Mouse (Mus musculus): ENCODE results near the gene Zkscan17.

Zkscan17 gene

DNA sequence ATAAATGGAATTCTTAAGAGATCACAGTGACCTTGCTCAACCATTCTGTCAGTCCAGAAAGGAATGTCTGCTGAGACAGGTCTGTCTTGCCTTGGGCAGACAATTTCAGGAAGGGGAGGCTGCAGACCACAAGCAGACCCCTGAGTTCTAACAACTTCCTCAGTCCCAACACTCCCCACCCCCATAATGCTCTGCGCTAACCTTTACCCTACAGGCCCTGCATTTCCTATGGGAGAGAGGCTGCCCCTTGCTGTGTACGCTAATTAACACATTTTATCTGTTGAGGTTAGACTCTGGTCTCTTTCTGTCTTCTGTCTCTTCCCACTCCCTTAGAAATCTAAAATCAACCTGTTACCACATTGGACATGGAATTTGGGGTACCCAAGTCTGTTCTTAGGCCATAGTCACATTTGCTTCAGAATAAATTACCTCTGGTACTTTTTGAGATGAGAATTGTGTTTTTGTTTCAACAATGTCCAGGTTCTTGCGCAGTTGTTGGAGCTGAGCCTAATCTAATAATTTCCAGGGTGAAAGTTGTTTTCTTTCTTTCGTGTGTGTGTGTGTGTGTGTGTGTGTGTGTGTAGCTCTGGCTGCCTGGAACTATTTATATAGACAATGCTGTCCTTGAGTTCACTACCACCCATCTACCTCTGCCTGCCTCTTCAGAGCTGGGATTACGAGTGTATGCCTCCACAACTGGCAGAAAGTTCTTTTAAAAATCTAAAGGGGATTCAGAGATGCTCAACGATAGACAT, 6.6 kb downstream of the Zkscan17 start:
- no peak for DNase-seq (ENCODE audit: extremely low read depth, low read depth)

DNA sequence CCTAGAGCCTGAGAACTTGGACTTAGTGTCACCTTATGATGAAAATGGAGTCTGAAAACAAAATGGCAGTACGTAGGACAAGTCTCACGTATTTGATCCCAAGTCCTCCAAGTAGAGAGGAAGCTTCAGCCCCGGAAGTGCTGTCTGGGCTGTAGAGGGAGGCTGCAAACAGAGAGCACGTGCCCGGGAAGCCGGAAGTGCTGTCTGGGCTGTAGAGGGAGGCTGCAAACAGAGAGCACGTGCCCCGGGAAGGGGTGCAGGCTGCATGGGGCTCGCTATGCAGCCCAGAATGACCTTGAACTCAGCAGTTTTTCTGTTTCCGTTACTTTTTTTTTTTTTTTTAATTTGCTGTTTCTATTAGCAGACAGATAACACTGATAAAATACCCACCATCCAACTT, 8.3 kb downstream of the Zkscan17 start:
- no peak for DNase-seq (ENCODE audit: extremely low read depth, low read depth)

DNA sequence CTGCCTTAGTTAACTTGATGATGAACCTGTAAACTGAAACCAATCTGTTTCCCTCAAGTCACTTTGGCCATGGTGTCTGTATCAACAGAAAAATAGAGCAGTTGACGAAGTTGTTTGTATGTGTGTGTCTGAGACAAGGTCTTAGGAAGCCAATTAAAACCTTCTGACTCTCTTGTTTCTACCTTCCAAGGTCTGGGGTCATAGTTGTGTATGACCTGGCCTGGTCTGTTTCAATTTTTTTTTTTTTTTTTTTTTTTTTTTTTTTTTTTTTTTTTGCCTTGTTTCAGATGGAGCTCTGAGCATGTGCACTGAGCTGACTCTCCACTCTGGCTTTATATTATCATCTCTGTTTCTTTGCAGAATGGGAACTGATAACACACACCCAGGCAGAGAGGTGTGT, 9.1 kb downstream of the Zkscan17 start:
- DNase-seq (ENCODE audit: extremely low read depth, low read depth), result no peak

DNA sequence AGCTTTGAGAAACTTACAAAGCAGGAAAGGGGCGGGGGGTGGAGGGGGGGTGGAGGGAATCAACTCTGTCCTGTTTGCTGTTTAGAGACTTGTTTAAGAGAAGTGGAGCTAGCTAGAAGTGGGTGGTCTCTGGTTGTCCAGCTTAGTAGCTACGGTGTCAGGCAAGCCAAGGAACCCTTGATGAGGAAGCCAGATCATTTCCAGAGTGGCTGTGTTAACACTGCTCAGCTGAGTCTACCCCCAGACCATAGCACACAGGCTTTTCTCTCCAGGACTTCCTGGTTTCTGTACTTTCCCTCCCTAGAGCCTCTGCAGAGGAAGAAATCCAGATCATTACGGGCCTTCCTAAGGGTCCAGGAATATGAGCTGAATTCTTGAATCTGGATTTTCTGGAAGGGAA, 11.8 kb downstream of the Zkscan17 start:
- no peak for DNase-seq (ENCODE audit: extremely low read depth, low read depth)

DNA sequence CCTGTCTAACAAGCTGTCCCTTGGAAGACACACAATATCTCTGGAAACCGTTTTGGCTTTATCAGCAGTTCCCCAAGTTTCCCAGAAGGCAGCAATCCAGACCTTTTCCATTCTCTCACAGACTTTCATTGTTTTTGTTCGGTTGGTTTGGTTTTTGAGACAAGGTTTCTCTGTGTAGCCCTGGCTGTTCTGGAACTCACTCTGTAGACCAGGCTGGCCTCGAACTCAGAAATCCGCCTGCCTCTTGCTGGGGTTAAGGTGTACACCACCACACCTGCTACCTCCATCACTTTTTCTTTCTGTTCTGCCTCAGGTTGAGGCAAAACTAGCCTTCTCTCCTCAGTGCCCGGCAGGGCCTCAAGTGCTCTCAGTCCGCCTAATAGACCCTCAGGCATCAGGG, 12.2 kb downstream of the Zkscan17 start:
- no peak for DNase-seq (ENCODE audit: extremely low read depth, low read depth)

DNA sequence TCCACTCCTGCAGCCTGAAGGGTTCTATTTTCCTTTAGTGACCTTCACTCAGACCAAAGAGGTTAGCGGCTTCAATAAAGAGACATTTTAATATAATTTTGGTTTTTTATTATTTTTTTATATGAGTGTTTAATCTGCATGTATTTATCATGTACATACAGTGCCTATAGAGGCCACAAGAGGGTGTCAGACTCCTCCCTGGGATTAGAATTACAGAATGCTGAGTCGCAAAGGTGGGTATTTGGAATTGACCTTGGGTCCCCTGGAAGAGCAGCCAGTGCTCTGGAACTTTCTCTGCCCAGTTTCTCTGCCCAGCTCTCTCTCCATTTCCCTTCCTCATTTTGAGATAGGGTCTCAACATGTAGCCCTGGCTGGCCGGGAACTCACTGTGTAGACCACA, 13.0 kb downstream of the Zkscan17 start:
- DNase-seq (ENCODE audit: extremely low read depth, low read depth), result no peak

DNA sequence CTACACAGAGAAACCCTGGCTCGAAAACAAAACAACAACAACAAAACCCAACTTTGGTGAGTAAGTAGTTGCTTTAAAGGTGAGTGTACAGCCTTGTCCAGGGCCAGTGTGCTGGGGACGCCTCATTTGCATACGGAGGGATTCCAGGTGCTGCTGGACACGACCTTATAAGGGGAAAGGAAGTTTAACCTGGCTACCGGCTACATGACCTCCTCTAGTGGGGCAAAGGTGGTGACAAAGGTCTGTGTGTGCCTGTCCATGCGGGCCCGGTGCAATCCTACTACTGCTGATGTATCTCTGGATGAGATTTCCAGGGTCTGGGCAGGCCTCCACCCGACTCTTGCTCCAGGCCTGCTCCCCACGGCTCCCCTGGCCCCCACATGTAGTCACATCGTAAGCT, 13.8 kb downstream of the Zkscan17 start:
- DNase-seq (ENCODE audit: extremely low read depth, low read depth), result no peak

DNA sequence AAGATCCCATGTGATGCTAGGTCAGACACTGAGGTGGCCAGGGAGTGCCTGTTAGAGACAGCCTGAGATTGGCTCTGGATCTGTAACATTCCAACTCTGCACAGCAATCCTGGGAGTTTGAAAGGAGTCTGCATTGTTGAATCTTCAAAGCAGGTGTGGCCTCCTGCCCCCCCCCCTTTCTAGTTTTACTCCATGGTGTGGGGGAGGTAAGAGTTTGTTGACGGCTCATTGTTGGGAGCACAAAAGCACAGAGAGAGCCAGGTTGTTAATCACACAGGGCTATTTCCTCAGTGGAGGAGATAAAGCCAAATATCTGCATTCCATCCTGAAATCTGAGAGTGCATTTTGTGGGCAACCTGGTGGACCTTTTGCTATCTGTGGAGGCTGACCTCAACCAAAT, 15.0 kb downstream of the Zkscan17 start:
- DNase-seq (ENCODE audit: extremely low read depth, low read depth), result no peak

DNA sequence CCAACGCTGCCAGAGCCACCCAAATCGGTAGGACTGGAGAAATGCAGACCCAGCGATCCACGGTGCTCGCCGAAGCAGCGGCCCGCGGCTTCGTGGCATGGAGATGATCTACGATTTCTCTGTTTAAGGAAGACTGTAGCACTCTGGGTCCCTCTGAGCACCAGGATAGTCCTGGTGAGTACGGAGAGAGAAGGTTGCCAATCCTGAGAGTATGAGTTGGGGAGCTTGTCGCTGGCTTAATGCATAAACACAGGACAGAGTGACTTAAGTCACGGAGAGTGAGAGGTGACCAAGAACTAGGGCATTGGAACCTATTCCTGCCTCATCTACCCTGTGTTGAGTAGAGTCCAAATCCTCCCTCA, 19.9 kb downstream of the Zkscan17 start:
- DNase-seq (ENCODE audit: extremely low read depth, low read depth), result no peak

DNA sequence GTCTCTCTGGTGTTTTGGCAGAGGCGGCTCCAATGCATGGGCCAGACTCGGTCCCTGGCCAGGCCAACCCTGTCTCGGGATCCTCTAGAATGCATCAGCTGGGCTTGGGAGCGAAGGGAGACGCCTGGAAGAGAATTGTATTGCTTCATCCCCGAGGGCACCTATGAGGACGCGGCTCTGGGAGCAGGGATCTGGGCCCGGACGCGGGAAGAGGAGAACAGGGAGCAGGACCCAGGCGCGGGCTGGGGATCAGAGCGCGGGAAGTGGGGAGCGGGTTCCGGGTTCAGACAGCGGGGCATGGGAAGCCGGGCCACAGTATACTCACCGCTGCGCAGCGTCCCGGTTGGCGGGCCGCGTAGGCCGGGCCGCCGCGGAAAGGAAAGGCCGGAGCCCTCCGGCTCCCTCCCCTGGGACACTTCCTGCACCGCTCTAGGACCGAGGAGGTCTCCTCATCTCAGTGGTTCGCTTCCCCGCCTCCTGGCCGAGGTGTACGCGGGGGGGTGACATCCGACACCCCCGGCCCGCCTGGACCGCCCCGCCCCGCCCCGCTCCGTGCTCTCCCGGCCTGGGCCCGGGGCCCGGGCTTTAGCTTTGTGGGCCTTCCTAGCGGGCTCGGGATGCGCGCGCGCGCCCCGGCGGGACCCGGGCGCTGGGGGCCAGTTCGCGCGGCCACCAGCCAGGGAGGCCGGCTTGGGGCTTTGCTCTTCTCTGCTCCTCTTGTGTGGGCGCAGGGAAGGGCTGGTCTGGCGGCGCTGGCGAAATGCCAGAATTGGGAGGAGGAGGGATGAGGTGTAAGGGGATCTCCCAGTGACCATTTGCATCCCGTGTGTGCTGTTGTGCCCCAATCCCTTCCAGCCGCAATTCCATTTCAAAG, 20.5 kb downstream of the Zkscan17 start:
- DNase-seq (ENCODE audit: extremely low read depth, low read depth), result peak; percentile 66

DNA sequence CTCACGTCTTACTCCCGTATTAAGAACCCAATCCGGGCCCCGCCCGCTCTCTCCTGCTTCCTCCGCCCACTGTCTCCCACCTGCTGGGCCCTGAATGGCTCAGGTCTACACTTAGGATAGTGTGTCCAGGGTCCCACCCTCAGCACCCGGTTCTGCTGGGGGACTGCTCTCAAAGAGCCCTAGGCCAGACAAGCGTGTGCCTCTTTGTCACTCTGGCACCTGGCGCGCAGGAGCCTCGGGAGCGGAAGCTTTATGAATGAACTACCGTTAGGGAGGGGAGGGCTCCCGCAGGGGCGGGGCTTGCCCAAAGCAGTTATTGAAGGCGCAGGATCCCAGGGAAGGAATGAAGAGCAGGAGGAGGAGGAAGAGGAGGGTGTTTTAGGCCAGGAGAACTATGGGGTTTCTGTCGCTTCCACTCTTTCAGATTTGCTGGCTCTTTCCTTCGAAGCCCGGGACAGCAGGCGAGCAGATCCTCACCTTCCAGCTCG, 21.2 kb downstream of the Zkscan17 start:
- DNase-seq (ENCODE audit: extremely low read depth, low read depth), result peak; percentile 61

DNA sequence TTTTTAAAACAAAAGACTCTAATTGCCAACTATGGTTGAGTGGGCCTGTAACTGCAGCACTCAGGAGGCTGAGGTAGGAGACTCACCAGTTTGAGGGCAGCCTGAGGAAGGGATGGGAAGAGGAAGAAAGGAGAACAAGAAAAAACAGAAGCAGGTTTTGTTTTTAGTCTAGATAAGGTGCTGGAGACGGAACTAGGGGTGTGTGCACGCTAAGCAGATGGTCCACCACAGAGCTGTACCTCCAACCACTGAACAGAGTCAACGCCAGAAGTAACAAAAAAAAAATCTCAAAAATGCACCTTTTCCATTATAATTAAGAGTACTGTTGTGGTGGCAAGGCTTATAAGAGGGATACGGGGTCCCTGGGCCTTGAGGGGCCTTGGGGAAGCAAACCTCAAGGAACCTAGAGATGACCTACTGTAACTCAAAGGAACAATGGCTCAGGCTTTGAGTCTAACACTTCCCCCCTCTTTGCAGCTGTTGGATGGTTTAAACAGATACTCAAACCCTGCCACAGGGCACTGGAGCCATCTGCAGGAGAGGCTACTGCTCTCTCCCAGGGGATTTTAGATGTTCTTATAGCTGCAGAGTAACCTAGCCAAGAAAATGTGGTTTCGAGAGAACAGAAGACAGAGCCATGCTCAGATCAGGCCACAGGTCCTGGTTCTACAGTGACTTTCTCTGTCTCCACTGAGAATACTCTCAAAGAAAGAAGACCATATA, 24.4 kb downstream of the Zkscan17 start:
- DNase-seq (ENCODE audit: extremely low read depth, low read depth), result peak; percentile 68

DNA sequence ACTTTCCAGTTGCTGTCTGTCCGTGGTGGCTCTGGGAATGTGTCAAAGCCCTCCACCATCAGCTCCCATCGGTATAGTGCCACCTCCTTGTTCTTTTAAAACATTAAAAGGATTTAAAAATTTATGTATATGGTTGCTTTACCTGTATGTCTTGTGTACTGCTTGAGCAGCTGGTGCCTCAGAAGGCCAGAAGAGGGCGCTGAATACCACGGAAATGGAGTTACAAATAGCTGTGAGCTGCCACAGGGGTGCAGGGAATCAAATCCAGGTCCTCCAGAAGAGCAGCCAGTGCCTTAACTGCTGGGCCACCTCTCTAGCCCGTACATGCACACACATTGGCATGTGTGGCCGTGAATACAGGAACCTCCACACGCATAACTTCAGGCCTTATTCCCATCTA, 28.8 kb downstream of the Zkscan17 start:
- no peak for DNase-seq (ENCODE audit: extremely low read depth, low read depth)

DNA sequence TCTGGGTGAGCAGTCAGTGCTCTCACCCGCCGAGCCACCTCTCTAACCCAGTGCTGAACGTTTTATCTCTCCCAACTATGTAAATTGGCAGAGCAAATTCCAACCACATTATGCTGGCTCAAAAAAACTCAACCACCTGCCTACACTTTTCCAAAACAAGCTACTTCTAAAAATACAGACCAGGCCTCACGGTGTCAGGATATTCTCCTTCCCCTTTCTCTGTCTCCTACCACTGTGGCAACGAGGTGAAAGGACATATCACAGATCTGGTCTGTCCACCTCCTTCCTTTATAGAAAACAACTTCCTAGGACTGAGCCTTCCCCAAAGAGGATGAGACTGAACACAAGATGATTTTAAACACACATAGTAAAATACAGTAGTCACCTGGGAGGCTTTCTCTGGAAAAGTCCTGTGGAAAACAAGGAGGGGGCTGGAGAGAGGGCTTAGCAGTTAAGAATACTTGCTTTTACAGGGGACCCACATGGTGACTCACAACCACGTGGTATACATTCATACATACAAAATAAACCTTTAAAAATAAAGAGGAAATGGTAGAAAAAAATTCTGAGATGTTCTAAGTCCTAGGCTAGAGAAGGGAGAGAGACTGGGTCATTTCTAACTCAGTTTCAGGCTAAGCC, 29.8 kb downstream of the Zkscan17 start:
- no peak for DNase-seq (ENCODE audit: extremely low read depth, low read depth)

DNA sequence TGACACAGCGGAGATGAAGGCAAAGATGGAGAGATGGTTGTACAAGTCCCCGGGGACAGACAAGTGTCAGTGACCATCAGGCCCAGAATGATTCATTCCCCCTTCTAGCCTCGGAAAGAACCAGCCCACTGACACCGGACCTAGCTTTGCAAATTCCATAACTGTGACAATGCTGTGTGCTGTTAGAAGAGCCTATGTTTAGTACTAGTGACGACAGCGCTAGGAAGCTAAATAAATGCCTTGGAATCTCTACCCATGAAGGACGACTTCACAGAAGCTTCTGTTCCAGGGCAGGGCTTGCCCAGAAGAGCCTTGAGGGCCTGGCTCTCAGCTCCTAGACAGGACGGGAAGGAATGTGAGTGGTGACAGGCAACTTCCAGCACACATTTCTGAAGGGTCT, 40.3 kb downstream of the Zkscan17 start:
- DNase-seq (ENCODE audit: extremely low read depth, low read depth), result no peak

DNA sequence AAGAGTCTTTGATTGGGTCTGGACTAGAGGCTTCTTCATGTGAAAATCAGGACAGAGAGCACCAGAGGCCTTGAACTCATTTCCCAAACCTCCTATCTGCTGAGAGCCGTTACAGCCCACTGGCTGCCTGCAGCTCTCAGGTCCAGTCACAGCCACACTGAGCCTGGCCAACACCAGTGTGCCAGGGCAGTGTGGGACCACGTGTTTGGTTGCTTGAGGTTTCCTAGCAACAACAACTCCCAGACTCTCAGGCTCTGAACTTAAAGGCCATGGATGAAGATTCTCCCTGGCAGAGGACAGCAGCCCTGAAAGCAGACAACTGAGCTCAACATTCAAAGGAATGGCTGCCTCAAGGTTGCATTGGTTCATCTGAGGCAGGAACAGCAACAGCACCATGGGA, 40.9 kb downstream of the Zkscan17 start:
- DNase-seq (ENCODE audit: extremely low read depth, low read depth), result no peak

DNA sequence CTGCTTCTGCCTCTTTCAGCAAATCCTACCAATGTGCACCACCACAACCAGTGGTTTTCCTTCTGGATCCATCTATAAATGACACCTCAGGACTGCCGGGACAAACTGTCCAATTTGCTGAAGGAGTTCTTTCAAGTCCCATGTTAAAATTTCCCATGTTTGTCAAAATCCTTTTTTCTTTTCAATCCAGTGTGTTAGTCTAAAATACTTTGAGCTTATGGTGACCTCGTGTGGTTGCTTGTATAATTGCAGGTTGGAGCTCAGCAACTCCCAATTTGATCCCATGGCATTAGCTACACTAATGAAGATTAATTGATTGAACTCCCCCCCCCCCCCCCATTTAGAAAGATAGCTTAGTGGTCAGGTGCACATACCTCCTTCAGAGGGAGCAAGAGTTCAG, 43.3 kb downstream of the Zkscan17 start:
- DNase-seq (ENCODE audit: extremely low read depth, low read depth), result peak; percentile 19

DNA sequence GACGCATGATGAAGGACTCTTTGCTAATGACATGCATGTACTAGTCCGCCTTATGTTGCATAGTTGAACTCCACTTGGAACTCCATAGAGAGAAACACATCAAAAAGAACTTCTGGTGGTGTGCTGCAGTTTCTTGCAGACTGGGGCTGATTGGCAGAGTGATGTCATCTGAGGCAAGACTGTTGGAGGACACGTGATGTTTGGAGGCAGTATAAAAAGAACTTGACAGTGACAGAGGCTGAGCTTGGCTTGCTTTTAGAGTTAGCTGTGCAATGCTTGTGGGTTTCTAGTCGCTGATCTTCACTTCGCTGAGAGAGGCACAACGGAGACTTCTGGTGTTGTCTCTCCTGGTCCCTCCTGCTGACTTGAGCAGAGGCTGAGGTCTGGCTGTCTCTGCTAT, 49.3 kb downstream of the Zkscan17 start:
- DNase-seq (ENCODE audit: extremely low read depth, low read depth), result no peak

DNA sequence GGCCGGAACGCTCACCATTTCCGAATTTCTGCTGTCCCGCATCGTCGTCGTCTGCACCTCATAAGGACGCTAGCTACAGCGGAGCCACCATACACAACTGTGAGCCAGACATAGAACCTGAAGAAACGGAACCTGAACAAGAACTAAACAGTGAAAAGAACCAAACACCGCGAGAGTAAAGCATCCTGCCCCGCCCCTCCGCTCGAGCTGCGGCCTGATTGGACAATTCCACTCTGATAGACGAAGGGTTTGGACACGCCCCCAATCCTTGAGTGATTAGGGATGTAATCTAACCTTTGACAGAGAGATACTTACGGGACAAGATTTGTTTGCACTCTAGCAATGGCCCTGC, 54.2 kb downstream of the Zkscan17 start, which contains the start of gene Zfp867:
Gene Zfp867, minus strand, starts transcription at position 149 of the 352 bp plus-strand sequence.
- DNase-seq (ENCODE audit: extremely low read depth, low read depth), result no peak

DNA sequence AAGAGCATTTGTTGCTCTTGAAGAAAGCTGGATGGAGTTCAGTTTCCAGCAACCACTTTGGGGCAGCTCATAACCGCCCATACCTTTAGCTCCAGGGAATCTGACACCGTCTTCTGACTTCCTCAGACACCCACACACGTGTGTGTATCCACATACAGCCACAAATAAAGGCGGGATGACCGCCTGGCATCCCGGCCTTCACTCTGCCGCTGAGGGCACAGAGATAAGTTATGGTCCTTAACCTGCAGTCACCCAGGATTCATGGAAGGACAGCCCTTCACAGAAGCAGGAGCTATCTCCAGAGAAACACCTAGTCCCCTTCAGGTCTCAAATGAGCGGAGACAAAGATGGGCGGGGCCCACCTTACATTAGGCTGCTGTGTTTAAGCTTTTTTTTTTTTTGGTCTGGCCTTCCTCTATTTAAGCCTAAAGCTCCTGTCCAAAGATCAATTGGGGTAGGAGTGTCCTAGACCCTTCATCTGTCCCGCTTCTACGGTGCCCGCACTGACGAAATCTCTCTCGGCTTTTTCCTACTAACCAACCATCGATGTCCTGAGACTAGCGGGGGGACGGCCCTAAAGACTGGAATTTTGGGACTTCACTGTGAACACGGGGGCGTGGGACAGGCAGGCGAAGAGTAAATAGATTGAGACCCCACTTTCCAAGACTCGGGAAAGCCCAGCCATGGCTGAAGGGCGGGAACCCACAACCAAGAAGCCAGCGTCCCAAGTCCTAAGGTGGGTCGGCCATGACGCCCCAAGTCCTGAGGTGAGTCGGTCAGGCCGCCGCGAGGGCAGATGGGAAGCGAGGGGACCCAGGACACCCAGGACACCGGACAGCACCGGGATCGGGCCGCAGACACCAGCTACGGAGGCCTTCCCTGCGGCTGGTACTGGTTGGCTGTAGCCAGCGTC, 54.9 kb downstream of the Zkscan17 start:
- DNase-seq (ENCODE audit: extremely low read depth, low read depth), result no peak

Measured in MEL-GATA-1-ER (cell line).